ENCODE assay signal across 8 mouse cellular contexts in genomic region chr2:30794179-30795108, GRCm38 (mm10). TPM values are rescaled to one million over a fixed set of nuclear protein-coding genes. Genes with fewer than 3 reads are reported as not detected.
DNase-seq lines count a peak whose midpoint lies in the region; ATAC-seq lines count a peak whose summit lies in the region.

No protein-coding gene starts in this region.

- peak; percentile 75 for ATAC-seq in inflammation-experienced regulatory T-cells, adult 6 months

- peaks cover 50% of the 10 kb centered on the region for H3K27me3 ChIP-seq in megakaryocyte, embryonic 14.5 days (replicated peaks)

- peak; percentile 99 to 100 for DNase-seq in adrenal gland, adult 18-20 months (ENCODE audit: low spot score in 2 of 2)
- peak; percentile 94 for DNase-seq in embryo, embryonic 10.5 days (ENCODE audit: low spot score)
- DNase-seq in gastrocnemius, postnatal 14 days, result peak; percentile 93
- DNase-seq in left cerebral cortex, adult 9 months (ENCODE audit: low spot score in 2 of 2), result peak; percentile 71 to 96
- DNase-seq in right cerebral cortex, adult 2 months (ENCODE audit: low spot score in 2 of 2), result peak; percentile 98
- DNase-seq in urinary bladder, postnatal 10 days (ENCODE audit: low spot score), result peak; percentile 87

- H3K9me3 ChIP-seq in megakaryocyte, embryonic 14.5 days, result no peaks in the 10 kb centered on the region

- intact Hi-C loops in gastrocnemius, postnatal 14 days (cut with DNase I; ENCODE audit: low total_unique reads), result loop anchor here (5.0 to 10.0 kb wide), 2 partner anchors 330 to 357 kb away; no protein-coding TSS in a partner anchor

- peaks cover 58% of the 10 kb centered on the region for H3K4me1 ChIP-seq in megakaryocyte, embryonic 14.5 days

- H3K4me3 ChIP-seq in megakaryocyte, embryonic 14.5 days (replicated peaks), result peak overlapping the region; percentile 93

- H3K36me3 ChIP-seq in megakaryocyte, embryonic 14.5 days (replicated peaks; ENCODE audit: low read length), result no peaks in the 10 kb centered on the region

RNA-seq across cellular contexts. Expression of gene 1700001O22Rik, which starts 9.0 kb away (rescaled TPM):
- total RNA-seq in adrenal gland, adult 18-20 months (2021), result 1 to 10 TPM; 2.1 to 2.8 TPM
- total RNA-seq in gastrocnemius, postnatal 14 days (2021), result under 1 TPM; 0.44 to 0.45 TPM
- 1 to 10 TPM in 1 of 3 experiments, under 1 TPM in 2; 0.55 to 2.5 (median 0.84) TPM for polyA plus RNA-seq in inflammation-experienced regulatory T-cells, adult 6 months (2017; shearing (Covaris generic))
- polyA plus RNA-seq in megakaryocyte, embryonic 14.5 days (2012; ENCODE audit: insufficient read depth, low replicate concordance), result not detected in 2 replicates

RNA-seq across cellular contexts. Expression of gene Ntmt1, which starts 13.2 kb away (rescaled TPM):
- 10 to 100 TPM; 35.2 to 42.8 TPM for total RNA-seq in adrenal gland, adult 18-20 months (2021)
- total RNA-seq in gastrocnemius, postnatal 14 days (2021), result 10 to 100 TPM; 17.0 to 20.8 TPM
- polyA plus RNA-seq in inflammation-experienced regulatory T-cells, adult 6 months (2017; shearing (Covaris generic)), result 10 to 100 TPM; 27.4 to 34.0 (median 28.7) TPM
- polyA plus RNA-seq in megakaryocyte, embryonic 14.5 days (2012; ENCODE audit: insufficient read depth, low replicate concordance), result 10.3 and 36.9 TPM in 2 replicates

RNA-seq across cellular contexts. Expression of gene Asb6, which starts 35.7 kb away (rescaled TPM):
- total RNA-seq in adrenal gland, adult 18-20 months (2021), result 10 to 100 TPM; 27.1 to 33.8 TPM
- total RNA-seq in gastrocnemius, postnatal 14 days (2021), result 1 to 10 TPM; 7.0 to 7.5 TPM
- polyA plus RNA-seq in inflammation-experienced regulatory T-cells, adult 6 months (2017; shearing (Covaris generic)), result 10 to 100 TPM; 36.4 to 43.6 (median 36.4) TPM
- 14.8 and 21.5 TPM in 2 replicates for polyA plus RNA-seq in megakaryocyte, embryonic 14.5 days (2012; ENCODE audit: insufficient read depth, low replicate concordance)

RNA-seq across cellular contexts. Expression of gene Prrx2, which starts 40.3 kb away (rescaled TPM):
- 1 to 10 TPM in 1 of 2 experiments, under 1 TPM in 1; 0.33 to 1.8 TPM for total RNA-seq in adrenal gland, adult 18-20 months (2021)
- 1 to 10 TPM; 2.0 to 3.5 TPM for total RNA-seq in gastrocnemius, postnatal 14 days (2021)
- not detected for polyA plus RNA-seq in inflammation-experienced regulatory T-cells, adult 6 months (2017; shearing (Covaris generic))
- not detected in 2 replicates for polyA plus RNA-seq in megakaryocyte, embryonic 14.5 days (2012; ENCODE audit: insufficient read depth, low replicate concordance)

Comparison
In these comparisons a context has a peak if more than half of its experiments do, and no peak if none do; other contexts are left out.
1. Peak in every context shown above with its lines: DNase-seq, ATAC-seq and H3K4me3 ChIP-seq.